Mouse (Mus musculus) kidney, postnatal 10 days (tissue): ENCODE results near the gene Cfap54.

Source experiments
- DNase-seq: peaks from one replicate; pipeline ENCODE4 v3.0.0; 2021; ENCODE audit warnings: mixed read lengths

Gene Cfap54

GRCm38 (mm10) chr10:93051016-93051726 lies 30.2 kb downstream of the Cfap54 start:
- DNase-seq, result peak; percentile 85

- DNase-seq, result no peak
Observed at GRCm38 (mm10) chr10:93050571-93050970, 30.8 kb downstream of the Cfap54 start.

- DNase-seq, result no peak
Observed at GRCm38 (mm10) chr10:93043195-93043594, 38.2 kb downstream of the Cfap54 start.

GRCm38 (mm10) chr10:93041850-93042249 lies 39.6 kb downstream of the Cfap54 start:
- DNase-seq, result no peak

GRCm38 (mm10) chr10:93041392-93041791 lies 40.0 kb downstream of the Cfap54 start:
- DNase-seq, result no peak

- DNase-seq, result no peak
Observed at GRCm38 (mm10) chr10:93036532-93036931, 44.9 kb downstream of the Cfap54 start.

- no peak for DNase-seq
Observed at GRCm38 (mm10) chr10:93035489-93035888, 45.9 kb downstream of the Cfap54 start.

GRCm38 (mm10) chr10:93023295-93023694 lies 58.1 kb downstream of the Cfap54 start:
- DNase-seq, result no peak

GRCm38 (mm10) chr10:93014059-93014795 lies 67.2 kb downstream of the Cfap54 start:
- peak; percentile 66 for DNase-seq

- DNase-seq, result no peak
Observed at GRCm38 (mm10) chr10:93011085-93011484, 70.3 kb downstream of the Cfap54 start.

GRCm38 (mm10) chr10:93006970-93007369 lies 74.4 kb downstream of the Cfap54 start:
- DNase-seq, result no peak

- no peak for DNase-seq
Observed at GRCm38 (mm10) chr10:93006405-93006804, 75.0 kb downstream of the Cfap54 start.

- no peak for DNase-seq
Observed at GRCm38 (mm10) chr10:92998536-92998935, 82.9 kb downstream of the Cfap54 start.

GRCm38 (mm10) chr10:92995186-92995585 lies 86.2 kb downstream of the Cfap54 start:
- no peak for DNase-seq

- no peak for DNase-seq
Observed at GRCm38 (mm10) chr10:92994340-92994739, 87.1 kb downstream of the Cfap54 start.

- no peak for DNase-seq
Observed at GRCm38 (mm10) chr10:92992526-92992925, 88.9 kb downstream of the Cfap54 start.

- no peak for DNase-seq
Observed at GRCm38 (mm10) chr10:92990576-92990975, 90.8 kb downstream of the Cfap54 start.

- DNase-seq, result no peak
Observed at GRCm38 (mm10) chr10:92965134-92965533, 116.3 kb downstream of the Cfap54 start.

- no peak for DNase-seq
Observed at GRCm38 (mm10) chr10:92950044-92950443, 131.4 kb downstream of the Cfap54 start.

- no peak for DNase-seq
Observed at GRCm38 (mm10) chr10:92942848-92943645, 138.4 kb downstream of the Cfap54 start.

GRCm38 (mm10) chr10:92941616-92942015 lies 139.8 kb downstream of the Cfap54 start:
- DNase-seq, result no peak

- DNase-seq, result no peak
Observed at GRCm38 (mm10) chr10:92937741-92938285, 143.6 kb downstream of the Cfap54 start.

- DNase-seq, result no peak
Observed at GRCm38 (mm10) chr10:92937091-92937490, 144.3 kb downstream of the Cfap54 start.
